Mouse (Mus musculus) urinary bladder, postnatal 36 days (tissue): ENCODE results near the gene Kmt5a.

ENCODE experiments used
- DNase-seq, 2 experiments: peaks; one replicate each; pipeline ENCODE4 v3.0.0; 2022; ENCODE audit warnings: low spot score in 2 of 2, mixed read lengths in 1 of 2

Gene Kmt5a

DNA sequence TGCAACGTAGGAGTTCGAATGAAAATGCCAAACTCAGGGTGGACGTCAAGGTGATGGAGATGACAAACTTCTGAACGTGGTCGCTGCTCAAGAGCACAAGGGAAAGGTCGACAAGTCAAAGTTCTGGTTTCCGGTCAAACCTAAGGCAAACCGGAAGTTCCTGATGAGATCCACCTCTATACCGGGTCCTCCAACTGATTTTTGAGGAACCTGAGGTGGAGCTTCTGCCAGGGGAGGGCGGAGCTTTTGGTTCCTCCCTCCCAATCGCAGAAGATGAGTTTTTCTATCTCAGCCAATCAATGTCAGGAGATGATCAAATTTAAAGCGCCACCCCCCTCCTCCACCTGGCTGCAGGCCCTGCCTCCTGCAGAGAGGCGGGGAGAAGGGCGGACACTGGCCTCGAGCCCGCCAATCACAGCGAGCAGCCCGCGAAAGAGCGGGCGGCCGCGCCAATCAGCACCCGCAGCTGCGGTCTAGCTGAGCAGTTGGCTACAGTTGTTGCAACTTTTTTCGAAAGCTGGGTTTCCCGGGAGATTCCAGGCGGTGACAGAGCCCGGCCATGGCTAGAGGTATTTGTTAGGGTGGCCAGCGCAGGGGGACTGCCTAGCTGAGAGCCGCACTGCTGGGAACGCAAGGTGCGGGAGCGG is at the start of gene Kmt5a:
Gene Kmt5a, plus strand, starts transcription at position 484 of the 647 bp plus-strand sequence.
- peak; percentile 90 to 94 for DNase-seq

DNA sequence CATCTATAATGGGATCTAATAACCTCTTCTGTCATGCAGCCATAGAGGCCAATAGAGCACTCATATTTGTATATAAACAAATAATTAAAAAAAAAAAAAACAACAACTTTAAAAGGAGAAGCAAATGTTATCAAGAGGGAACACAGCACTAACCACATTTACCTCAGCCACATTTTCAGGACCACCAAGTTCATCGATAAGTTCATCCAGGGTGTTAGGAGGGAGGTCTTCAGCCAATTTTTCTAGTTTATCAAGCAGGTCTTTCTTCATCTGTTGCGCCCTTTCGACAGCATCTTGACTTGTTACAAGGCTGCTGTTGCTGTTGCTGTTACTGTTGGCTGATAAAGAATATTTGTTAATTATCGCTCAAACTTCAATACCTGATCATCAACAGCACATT is 47.3 kb upstream of the Kmt5a start:
- DNase-seq: no peak

DNA sequence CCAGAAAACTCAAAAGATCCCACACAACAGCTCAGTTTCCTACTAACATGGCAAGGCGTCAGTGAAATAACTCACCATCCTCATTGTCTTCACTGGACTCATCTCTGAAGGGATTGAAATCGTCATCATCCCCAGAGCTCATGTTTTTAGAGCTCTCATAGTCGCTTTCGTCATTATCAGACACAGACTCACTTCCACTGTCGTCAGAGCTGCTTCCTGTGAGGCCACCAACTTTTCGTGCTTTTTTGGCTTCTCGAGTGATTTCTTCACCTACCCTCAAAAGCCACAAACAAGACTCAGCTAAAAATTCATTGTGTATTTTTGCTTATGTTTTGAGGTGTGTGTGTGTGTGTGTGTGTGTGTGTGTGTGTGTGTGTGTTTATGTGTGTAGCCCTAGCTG is 46.0 kb upstream of the Kmt5a start:
- DNase-seq: no peak

DNA sequence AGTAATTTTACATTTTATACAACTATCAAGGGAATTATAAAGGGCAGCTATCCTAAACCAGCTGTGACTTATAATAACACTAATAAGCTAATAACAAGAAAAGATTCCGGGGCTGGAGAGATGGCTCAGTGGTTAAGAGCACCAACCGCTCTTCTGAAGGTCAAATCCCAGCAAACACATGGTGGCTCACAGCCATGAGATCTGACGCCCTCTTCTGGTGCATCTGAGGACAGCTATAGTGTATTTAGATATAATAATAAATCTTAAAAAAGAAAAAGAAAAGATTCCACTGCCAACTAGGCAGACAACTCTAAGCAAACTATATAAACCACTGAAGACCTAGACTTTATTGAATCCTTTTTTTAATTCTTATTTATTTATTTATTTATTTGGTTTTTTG is 28.9 kb upstream of the Kmt5a start:
- no peak for DNase-seq

DNA sequence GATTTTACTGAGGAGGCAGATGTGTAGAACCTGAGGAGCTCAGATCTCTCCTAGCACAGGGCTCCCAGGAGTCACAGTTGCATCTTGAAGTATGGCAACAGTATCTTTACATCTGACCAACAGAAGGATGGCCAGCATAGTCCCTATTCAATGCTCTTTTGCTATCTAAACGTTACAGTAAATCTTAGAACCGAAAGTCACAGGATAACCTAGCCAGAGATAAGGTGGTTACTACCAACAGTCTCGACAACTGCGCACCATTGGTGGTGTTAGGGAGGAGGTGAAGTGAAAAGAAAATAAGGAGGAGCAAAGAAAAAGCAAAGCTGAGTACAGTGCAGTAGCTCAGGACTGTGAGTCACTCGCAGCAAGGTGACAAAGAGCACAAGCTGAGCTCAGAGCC is 27.6 kb upstream of the Kmt5a start:
- DNase-seq: no peak

DNA sequence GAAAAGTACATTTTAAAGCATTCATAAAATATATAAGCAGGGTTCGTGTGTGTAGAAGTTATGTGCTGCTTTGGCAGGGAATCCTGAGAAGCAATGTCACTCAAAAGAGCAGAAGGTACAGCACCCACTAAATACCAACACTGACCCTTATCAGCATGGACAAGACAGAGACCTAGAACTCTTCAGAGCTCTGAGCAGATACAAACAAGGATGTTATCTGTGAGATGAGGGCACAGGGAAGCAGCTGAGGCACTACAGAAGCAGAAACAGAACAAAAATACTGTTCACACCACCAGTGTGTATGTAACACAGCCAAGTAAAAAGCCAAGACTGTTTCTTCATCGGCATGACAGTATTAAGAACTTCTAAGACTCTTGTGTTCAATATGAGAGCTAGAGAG is 20.8 kb upstream of the Kmt5a start:
- DNase-seq: no peak

DNA sequence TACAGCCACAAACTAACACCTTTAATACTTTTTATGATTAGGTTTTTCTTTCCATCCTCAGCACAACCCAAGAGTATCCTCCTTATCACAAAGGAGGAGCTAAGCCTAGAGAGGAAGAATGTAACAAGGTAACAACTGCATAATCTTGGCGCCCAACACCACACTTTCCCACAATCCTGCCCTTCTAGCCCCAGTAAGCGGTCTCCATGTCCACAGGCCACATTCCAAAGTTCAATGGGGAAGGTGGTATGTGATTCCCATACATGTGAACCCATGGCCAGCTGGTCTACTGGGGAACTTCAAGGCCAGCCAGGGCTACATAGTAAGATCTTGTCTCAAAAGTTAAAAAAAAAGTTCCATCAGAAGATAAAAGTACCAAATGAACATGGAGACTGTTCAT is 17.9 kb upstream of the Kmt5a start:
- DNase-seq: no peak

DNA sequence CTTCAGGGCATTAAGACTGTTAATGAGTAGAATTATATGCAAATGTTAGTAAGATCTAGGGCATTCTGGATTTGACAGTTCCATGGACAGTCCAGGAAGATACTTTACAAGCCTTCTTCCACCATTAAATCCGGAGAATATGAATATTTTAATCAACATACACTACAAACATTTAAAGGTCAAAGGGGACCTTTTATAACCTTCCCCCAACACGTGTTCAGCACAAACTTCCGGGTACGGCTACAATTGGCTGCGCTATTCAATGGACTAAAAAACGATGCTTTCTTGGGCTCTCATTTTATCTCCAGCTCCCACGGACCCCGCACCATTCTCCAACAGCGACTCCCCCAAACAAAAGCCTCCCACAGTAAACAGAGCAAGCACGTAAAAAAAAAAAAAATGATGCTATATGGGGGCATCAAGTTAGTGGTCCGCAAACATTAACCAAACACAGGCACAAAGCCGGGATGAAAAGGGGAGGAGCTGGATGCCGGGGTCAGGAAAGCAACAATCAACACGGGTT is 15.5 kb upstream of the Kmt5a start:
- no peak for DNase-seq

DNA sequence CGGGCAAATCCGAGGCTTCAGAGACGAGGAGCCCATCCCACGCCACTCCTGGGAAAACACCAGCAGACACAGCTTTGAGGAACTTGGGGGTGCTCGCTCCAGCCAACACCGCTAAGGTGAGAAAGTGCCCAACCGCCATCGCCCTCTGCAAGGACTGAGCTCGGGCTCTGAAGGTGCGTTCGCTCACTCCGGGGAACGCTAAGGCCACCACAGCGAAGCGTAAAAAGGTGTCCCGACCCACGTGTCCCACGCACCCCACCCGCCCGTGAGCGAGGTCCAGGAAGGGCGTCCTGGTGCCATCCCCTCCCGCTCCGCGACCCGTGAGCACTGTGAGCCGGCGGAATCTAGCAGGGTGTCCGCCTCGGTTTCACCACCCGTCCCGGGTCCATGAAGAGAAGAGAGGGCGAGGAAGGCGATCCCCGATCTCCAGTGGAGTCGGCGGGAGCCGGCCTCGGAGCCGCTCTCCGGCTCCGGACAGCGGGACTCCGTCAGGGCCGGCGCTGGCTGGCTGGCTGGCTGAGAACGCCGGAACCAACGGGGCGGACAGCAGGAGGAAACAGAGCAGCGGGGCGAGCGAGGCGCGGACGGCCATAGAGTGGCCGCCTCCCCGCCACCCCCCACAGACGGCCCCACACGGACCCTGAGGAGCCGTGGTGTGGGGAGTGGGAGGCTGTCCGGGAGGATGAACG is 14.9 kb upstream of the Kmt5a start:
- peak in 1 of 2 experiments; percentile 33 for DNase-seq

DNA sequence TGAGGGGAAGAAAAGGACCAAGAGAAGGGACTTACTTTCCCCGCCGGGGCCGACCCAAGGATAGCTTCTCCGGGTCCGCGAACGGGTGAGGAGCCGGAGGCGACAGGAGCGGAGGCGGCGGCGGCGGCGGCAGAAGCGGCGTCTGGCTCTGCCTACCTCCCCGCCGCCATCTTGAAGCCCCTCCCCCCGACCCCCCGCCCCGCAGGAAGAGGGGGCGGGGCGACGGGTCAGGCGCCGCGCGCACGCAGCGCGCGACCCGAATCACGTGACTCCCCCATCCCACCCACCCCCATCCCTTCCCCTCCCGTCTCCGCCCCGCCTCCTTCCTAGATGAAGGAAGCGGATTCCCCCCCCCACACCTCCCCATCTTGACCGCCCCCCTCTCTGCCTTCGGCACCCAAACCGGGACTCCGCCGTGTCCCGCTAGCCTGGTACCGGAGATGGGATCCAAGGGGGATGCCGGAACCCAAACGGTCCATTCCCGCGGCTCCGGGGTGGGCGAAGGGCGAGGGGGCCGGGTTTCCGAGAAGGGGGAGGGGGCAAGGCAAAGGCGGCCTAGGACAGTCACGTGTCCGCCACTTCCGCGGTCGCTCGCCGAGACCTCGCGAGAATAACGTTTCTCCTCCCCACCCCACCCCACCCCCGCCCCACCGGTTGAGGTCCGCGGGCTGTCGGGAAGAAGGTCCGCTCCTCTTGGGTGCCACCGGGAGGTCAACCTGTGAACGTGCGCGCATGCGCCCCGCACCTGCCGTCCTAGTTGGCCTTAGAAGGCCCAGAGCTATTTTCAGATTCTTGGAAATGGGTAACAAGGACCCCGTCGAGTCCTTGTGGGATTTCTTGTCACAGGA is 14.1 kb upstream of the Kmt5a start, which contains the start of gene Sbno1:
Gene Sbno1, minus strand, starts transcription at position 590 of the 848 bp plus-strand sequence.
- DNase-seq: peak; percentile 84 to 93

DNA sequence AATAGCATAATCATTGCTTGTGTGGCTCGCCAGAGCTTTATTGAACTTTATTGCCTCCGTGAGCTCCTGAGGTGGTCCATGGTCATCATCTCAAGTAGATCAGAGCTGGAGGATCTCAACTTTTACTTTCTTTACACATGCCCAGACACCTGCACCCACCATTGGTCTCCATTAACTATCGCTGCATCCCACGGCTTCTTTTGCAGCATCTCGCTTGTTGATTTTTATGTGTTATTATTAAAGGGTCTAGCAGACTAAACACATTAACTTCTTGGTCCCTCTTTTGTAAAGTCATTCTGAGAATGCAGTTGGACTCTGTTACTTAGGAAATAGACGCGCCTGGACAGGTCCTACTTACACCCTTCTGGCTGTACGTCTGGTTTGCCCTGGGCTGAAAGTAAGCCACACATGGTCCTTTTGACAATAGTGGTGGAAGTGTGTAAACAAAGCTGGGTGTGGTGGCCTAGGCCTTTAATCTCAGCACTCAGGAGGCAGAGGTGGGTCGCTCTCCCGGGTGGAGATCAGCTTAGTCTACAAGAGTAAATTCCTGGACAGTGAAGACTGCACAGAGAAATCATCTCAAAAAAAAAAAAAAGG is 13.2 kb upstream of the Kmt5a start:
- DNase-seq: peak in 1 of 2 experiments; percentile 37

DNA sequence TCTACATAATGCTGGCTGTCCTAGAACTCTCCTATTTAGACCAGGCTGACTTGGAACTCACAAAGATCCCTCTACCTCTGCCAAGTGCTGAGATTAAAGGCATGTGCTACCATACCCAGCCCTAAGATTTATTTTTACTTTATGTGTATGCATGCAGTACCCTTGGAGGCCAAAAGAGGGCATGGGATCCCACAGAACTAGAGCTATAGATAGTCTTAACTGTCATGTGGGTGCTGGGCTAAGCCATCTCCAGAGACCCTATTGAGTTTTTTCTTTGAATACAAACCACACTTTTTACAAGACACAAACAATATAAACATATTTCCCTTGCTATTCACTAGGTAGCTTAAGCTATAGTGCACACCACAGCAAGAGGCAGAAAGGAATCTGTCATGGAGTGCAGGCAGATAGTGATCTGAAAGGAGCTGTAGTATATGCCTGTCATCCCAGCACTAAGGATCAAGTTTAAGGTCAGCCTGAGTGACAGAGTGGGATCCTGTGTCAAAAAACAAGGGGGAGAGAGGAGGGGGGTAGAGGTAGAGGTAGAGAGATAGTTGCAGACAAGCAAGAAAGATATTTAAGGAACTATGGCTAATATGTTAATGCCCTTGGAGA is 7.2 kb upstream of the Kmt5a start:
- DNase-seq: peak in 1 of 2 experiments; percentile 43

DNA sequence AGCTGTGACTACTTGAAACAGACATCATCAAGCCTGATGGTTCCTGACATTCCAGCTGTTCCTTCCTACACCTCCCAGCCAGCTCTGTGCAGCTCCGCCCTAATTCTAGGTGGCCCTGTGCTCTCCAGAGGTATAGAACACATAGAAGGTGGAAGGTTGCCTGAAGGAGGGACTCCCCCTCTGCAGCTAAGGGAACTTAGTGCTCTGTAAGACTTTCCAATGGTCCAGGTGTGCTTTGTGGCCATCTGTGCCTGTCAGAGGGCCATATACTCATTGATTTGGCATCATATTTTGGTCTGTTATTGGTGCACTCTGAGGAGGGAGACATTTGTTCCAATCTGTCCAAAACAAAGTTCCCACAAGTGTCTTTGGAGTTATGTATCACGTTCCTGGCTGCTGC is 6.7 kb upstream of the Kmt5a start:
- DNase-seq: no peak

DNA sequence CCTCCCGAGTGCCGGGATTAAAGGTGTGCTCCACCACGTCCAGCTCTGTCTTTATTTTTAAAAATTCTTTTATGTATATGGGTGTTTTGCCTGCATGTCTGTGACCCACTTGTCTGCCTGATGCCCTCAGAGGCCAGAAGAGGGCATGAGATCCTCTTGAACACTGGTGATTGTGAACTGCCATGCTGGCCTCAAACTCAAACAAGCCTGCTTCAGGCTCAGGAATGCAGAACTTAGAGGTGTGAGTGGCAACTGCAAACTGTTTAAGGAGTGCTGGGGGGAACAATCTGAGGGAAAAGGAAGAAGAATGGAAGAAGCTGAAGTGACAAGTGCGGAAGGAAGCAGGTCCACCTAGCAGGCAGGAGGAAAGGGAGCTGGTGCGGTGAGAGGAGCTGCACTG is 1.5 kb upstream of the Kmt5a start:
- no peak for DNase-seq

DNA sequence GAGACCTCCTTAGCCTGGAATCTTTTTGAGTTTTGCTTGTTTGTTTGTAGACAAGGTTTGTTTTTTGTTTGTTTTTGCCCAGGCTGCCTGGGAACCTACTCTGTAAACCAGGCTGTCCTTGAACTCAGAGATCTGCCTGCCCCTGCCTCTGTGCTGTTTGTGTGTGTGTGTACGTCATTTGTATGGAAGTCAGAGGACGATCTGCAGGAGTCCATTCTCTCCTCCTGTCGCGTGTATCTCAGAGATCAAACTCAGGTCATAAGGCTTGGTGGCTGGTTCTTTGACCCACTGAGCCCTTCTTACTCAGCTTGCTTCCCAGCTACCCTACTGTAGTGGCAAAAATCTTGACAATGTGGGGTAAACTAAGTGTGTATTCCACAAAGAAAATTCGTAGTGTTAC is 984 bp upstream of the Kmt5a start:
- DNase-seq: no peak

DNA sequence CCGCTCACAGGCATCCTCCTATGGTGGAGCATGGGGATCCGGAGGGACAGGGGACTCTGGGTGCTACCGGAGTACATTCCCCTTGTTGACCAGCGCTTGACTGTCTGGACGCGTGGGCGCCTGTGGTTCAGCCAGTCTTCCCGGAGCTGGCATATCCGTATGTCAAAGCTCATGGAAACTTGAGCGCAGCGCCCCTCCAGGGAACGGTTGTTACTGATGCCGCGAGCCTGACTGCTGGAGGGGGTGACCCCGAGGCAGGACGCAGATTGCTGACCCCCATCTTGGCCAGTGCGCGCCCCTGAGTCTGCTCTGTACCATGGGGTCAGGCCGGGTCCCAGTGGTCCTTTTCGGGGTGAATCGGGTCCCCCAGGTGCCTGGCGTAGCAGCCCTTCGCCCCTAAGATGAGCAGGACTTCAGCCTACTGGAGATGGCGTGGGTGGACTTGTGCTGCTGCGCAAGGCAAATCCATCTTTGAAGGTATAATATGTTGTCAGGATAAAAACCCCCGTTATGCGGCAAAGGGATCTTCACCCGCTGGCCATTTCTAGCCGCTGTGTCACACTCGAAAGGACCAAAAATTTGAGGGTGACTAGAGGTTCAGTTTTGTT is 468 bp downstream of the Kmt5a start:
- DNase-seq: no peak

DNA sequence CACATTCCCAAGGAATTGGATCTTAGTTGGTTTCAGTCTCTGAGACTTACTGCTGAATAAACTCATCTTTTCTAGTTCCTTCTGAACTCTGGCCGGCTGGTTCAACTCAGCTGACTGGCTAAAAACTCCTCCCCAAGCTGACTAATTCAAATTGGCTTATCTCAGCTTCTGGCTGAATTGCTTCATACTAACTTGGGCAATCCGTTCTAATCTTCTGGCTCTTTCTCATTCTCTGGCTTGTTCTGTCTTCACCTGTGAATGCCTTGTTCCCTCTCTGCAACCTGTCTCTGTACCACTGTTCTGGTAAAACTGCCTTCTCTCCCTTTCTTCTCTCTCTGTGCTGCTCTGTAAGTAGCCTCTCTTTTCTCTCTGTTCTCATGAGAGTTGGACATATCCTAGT is 2.9 kb downstream of the Kmt5a start:
- no peak for DNase-seq

DNA sequence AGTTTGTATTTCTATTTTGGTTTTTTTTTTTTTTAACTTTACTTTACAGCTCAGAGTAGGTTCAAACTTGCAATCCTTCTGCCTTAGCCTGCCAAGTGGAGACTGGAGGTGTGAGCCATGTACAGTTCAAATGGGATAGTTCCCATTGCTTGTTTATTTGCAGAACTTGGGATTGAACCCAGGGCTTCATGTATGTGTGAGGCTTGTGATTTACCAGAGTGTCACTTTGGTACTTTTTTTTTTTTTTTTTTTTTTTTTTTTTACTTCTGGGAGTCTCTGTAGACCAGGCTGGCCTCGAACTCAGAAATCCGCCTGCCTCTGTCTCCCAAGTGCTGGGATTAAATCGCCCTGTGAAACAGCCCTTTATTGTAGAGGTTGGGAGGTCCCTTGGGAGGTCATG is 4.5 kb downstream of the Kmt5a start:
- no peak for DNase-seq

DNA sequence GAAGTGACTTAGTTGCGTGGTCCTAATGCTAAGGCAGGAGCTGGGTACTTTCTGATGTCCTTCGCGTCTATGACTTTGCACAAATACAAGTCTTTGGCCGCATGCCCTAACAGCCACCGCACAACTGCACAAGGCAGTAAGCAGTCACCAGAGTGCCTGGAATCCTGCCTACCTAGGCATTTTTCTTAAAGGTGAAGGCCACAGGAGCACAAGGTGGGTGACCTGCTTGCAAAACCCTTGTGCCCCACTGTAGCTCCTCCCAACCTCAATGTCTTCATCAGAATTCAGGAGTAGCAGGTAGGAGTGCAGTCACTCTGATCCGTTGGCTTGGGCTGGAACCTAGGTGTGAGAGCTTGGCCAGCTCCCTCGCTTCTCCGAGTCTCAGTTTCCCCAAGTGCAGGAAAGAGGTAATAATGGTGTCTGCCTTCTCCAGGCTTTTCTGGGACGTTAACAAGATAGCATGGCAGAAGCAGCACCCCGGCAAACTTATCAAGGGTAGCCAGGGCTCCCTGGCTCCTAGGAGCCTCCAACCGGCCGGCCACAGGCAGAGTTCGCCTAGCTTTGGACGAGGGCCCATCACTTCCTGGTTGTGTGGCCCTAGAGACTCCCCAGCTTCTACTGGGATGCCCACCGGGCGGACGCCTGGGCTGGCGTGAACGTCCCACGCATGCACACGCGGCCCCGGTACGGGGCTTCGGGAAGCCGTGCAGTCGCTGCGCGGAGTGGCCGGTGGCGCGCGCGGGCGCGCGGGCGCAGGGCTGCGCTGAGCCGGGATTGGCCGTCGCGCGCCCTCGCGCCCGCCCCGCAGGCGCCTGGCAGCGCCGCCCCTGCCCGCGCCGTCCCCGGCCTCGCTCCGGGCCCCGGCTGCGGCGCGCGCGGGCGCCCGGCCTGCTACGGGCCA is 5.2 kb downstream of the Kmt5a start:
- peak in 1 of 2 experiments; percentile 58 for DNase-seq
